Mouse (Mus musculus) lung, adult 2 months (tissue): ENCODE data around the gene Foxd2. TPM values are rescaled to one million over a fixed set of nuclear protein-coding genes. Genes with fewer than 3 reads are reported as not detected.

ENCODE experiments used
- DNase-seq: peaks from one replicate; pipeline ENCODE4 v3.0.0; 2022
- H3K4me1 ChIP-seq: fragments of 200-500 bp; 2 replicates; pipeline ENCODE4 v1.6.1; 2011; ENCODE audit warnings: low read length; ENCODE audit not compliant: control insufficient read depth, insufficient read depth
- H3K4me3 ChIP-seq: fragments of 200-500 bp; replicated peaks from 2 replicates; pipeline ENCODE3; 2011; ENCODE audit warnings: low read depth, mild to moderate bottlenecking, control low read depth, low read length; ENCODE audit errors: extremely low read depth
- CTCF ChIP-seq: fragments of 200-500 bp; IDR thresholded peaks from 2 replicates; pipeline ENCODE4 v1.5.1; 2011; ENCODE audit warnings: mild to moderate bottlenecking, low read length, control low read depth; ENCODE audit not compliant: insufficient read depth
- POLR2A ChIP-seq: fragments of 200-500 bp; IDR thresholded peaks from 2 replicates; pipeline ENCODE4 v1.6.1; 2011; ENCODE audit warnings: low read depth, mild to moderate bottlenecking, control low read depth, low read length, borderline replicate concordance; ENCODE audit errors: extremely low read depth
- WGBS: fragments of 180-500 bp; shearing (Covaris S2); methylation state at CpG from one replicate; pipeline ENCODE4 v1.1.7; 2018; 5-methylcytosine and 5-hydroxymethylcytosine counted together
- polyA plus RNA-seq: library from polyadenylated mRNA; depleted of rRNA; stranded (reverse); fragments of >200 nt; gene quantifications from 2 replicates; pipeline ENCODE4 v1.2.3, GENCODE M21; 2012

Foxd2 gene
- polyA plus RNA-seq, 1 experiment = 0.53 TPM

- Histone ChIP-seq H3K4me1 (no peaks in the 10 kb centered on the region), H3K4me3 (no peak overlapping the region)
- no peak for DNase-seq
- TF ChIP-seq POLR2A = no peak
- 90% methylated on average over 4 of the region's 4 CpGs for WGBS
Measured at GRCm38 (mm10) chr4:114941311-114941710, 32.6 kb upstream of the Foxd2 start.

GRCm38 (mm10) chr4:114938248-114938647 lies 29.6 kb upstream of the Foxd2 start:
- no peak for DNase-seq
- 37% methylated on average over 3 of the region's 3 CpGs for WGBS
- H3K4me1 ChIP-seq = no peaks in the 10 kb centered on the region
- H3K4me3 ChIP-seq = no peak overlapping the region
- TF ChIP-seq CTCF (no peak), POLR2A (no peak)

- WGBS = 69% methylated on average over 4 of the region's 4 CpGs
- no peak for TF ChIP-seq POLR2A
- no peak for TF ChIP-seq CTCF
- Histone ChIP-seq H3K4me3 (no peak overlapping the region), H3K4me1 (no peaks in the 10 kb centered on the region)
- no peak for DNase-seq
Measured at GRCm38 (mm10) chr4:114937459-114938047, 28.9 kb upstream of the Foxd2 start.

GRCm38 (mm10) chr4:114934188-114934587 lies 25.5 kb upstream of the Foxd2 start:
- DNase-seq = no peak
- Histone ChIP-seq H3K4me1 (no peaks in the 10 kb centered on the region), H3K4me3 (no peak overlapping the region)
- TF ChIP-seq POLR2A (no peak), CTCF (no peak)
- 72% methylated on average over 6 of the region's 6 CpGs for WGBS

GRCm38 (mm10) chr4:114932747-114933146 lies 24.1 kb upstream of the Foxd2 start:
- H3K4me3 ChIP-seq = no peak overlapping the region
- no peaks in the 10 kb centered on the region for H3K4me1 ChIP-seq
- 87% methylated on average over 4 of the region's 4 CpGs for WGBS
- no peak for TF ChIP-seq POLR2A
- TF ChIP-seq CTCF = no peak
- no peak for DNase-seq

GRCm38 (mm10) chr4:114929155-114929554 lies 20.5 kb upstream of the Foxd2 start:
- Histone ChIP-seq H3K4me1 (no peaks in the 10 kb centered on the region), H3K4me3 (no peak overlapping the region)
- DNase-seq = no peak
- 60% methylated on average over 15 of the region's 15 CpGs for WGBS
- TF ChIP-seq CTCF (no peak), POLR2A (no peak)

- 2% methylated on average over 25 of the region's 25 CpGs for WGBS
- no peak for DNase-seq
- no peaks in the 10 kb centered on the region for H3K4me1 ChIP-seq
- peak within 1 kb of the TSS; percentile 22 for H3K4me3 ChIP-seq
- TF ChIP-seq POLR2A = no peak
- no peak for TF ChIP-seq CTCF
Measured at GRCm38 (mm10) chr4:114925917-114926312, 17.2 kb upstream of the Foxd2 start, which contains the start of gene Foxe3. Gene Foxe3, minus strand, starts transcription at chr4:114926013.

- under 1% methylated on average over 124 of the region's 125 CpGs for WGBS
Measured at GRCm38 (mm10) chr4:114924971-114925916, 16.6 kb upstream of the Foxd2 start.

GRCm38 (mm10) chr4:114917091-114917490 lies 8.4 kb upstream of the Foxd2 start:
- H3K4me1 ChIP-seq = no peaks in the 10 kb centered on the region
- no peak overlapping the region for H3K4me3 ChIP-seq
- DNase-seq = no peak
- no peak for TF ChIP-seq POLR2A
- peak; percentile 41 for TF ChIP-seq CTCF
- 47% methylated on average over 2 of the region's 2 CpGs for WGBS

More at GRCm38 (mm10) chr4:114924971-114925916, 16.6 kb upstream of the Foxd2 start:
- H3K4me3 ChIP-seq = peak overlapping the region; percentile 22
- H3K4me1 ChIP-seq = no peaks in the 10 kb centered on the region
- DNase-seq = no peak
- TF ChIP-seq CTCF (no peak), POLR2A (no peak)
